Mouse (Mus musculus) C3H10T1/2 (cell line): ENCODE measurements around the gene 9430038I01Rik. TPM values are rescaled to one million over a fixed set of nuclear protein-coding genes. Genes with fewer than 3 reads are reported as not detected.

Source experiments
- polyA plus RNA-seq, 2 experiments: library from polyadenylated mRNA; unstranded; fragments of >200 nt; fragmentation: generic; extraction: Trizol; gene quantifications; one replicate each; pipeline ENCODE4 v1.2.1; 2012; ENCODE audit warnings: missing spikeins in 2 of 2

9430038I01Rik gene
- 1 to 10 TPM; 3.1 to 5.0 TPM for polyA plus RNA-seq

DNA sequence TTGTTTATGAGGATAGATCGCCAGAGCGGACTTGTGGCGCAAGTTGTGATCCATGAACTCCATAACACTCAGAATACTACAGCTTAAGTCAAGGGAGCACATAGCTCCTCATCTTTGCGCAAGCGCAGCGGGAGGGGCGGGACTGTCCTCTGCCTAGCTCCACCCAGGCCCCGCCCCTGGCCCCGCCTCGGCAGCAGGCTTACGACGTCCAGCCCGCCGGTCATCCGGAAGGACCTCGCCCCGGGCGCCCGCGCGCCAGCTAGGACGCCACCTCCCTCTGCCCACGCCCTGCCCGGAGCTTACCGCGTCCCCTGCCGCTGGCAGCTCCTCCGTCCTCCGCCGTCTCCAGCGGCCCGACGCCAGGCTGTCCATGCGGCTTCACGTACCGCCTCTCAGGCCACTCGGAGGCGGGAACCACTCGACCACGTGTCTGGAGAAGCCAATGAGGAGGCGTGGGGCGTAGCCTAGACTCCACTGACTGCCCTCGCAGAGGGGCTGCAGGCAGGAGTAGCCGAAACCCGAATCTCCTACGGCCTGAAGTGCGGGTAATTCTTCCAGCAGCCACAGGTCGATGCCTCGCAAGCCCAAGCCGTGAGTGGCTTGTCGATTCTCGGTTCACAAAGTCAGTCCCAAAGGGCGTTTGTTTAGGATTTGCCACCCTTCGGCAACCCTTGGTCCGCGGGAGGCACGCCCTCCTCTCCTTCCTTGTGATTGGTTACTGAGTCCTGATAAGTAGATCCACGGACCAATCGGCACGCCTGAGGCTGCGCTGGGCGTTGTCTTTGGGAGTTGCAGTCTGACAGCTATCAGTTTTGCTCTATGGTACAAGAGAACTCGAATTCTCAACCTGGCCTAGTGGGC, at the start of gene 9430038I01Rik:
9430038I01Rik (minus strand) TSS at position 426 of the 861 bp plus-strand sequence.

DNA sequence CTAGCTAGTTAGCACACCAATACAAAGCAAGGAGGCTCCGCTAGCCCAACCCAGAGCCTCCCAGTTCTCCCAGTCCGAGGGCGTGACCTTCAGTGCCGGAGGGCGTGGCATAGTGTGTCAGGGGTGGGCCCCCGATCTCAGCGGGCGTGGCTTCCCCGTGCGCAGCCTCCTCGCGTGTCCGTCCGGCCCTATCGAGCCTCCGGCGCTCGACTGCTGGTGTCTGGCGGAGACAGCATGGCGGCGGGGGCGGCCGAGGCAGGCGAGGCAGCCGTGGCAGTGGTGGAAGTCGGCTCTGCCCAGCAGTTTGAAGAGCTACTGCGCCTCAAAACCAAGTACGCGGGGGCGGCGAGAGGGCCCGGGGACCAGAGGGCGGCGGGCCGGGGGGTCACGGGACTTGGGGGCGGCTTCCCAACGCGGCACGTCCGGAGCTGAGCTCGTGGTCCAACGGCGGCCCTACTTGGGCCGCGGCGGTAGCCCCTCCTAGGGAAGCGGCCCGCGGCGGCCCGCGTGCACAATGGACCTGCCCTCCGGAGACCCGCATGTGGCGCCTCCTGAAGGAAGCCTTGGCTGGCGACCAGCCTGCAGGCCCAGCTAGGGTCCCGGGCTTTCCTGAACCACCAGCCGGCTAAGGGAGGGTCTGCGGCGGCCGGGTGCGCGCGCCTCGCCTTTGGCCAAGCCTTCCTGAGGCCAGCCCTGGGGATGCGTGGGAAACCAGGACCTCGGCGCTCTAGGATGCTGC, 27.0 kb upstream of the 9430038I01Rik start, which contains the start of gene Glrx3:
Glrx3 (plus strand) TSS at position 175 of the 739 bp plus-strand sequence.

Other genes with a start within 250 kb of the 9430038I01Rik start
- 1 to 10 TPM; 3.0 to 9.1 TPM for gene Ebf3, start 96.3 kb downstream of the 9430038I01Rik start, polyA plus RNA-seq
- gene Glrx3, start 26.9 kb upstream of the 9430038I01Rik start, polyA plus RNA-seq, result 100 to 1,000 TPM in 1 of 2 experiments, 10 to 100 TPM in 1; 77.5 to 128 TPM